Mouse (Mus musculus): Measurements from ENCODE around the gene Arhgap42.

The Arhgap42 gene

GRCm38 (mm10) chr9:9238438-9239391 lies at the start of gene Arhgap42:
Gene Arhgap42, minus strand, starts transcription at chr9:9239101.
- peak; percentile 0 for DNase-seq

GRCm38 (mm10) chr9:9288140-9288539 lies 49.2 kb upstream of the Arhgap42 start:
- DNase-seq, result no peak

GRCm38 (mm10) chr9:9269305-9269704 lies 30.4 kb upstream of the Arhgap42 start:
- no peak for DNase-seq

- no peak for DNase-seq
Measured at GRCm38 (mm10) chr9:9267606-9268601, 29.0 kb upstream of the Arhgap42 start.

- no peak for DNase-seq
Measured at GRCm38 (mm10) chr9:9263543-9263942, 24.6 kb upstream of the Arhgap42 start.

GRCm38 (mm10) chr9:9262479-9262878 lies 23.6 kb upstream of the Arhgap42 start:
- no peak for DNase-seq

GRCm38 (mm10) chr9:9254764-9255163 lies 15.9 kb upstream of the Arhgap42 start:
- no peak for DNase-seq

- no peak for DNase-seq
Measured at GRCm38 (mm10) chr9:9248529-9248928, 9.6 kb upstream of the Arhgap42 start.

GRCm38 (mm10) chr9:9245994-9246393 lies 7.1 kb upstream of the Arhgap42 start:
- DNase-seq, result no peak

GRCm38 (mm10) chr9:9243834-9244233 lies 4.9 kb upstream of the Arhgap42 start:
- DNase-seq, result no peak

GRCm38 (mm10) chr9:9241202-9241795 lies 2.4 kb upstream of the Arhgap42 start:
- no peak for DNase-seq

- DNase-seq, result no peak
Measured at GRCm38 (mm10) chr9:9237511-9237910, 1.4 kb downstream of the Arhgap42 start.

GRCm38 (mm10) chr9:9229662-9230061 lies 9.2 kb downstream of the Arhgap42 start:
- no peak for DNase-seq

GRCm38 (mm10) chr9:9224837-9225236 lies 14.1 kb downstream of the Arhgap42 start:
- DNase-seq, result no peak

- DNase-seq, result no peak
Measured at GRCm38 (mm10) chr9:9223384-9223783, 15.5 kb downstream of the Arhgap42 start.

- no peak for DNase-seq
Measured at GRCm38 (mm10) chr9:9221950-9222486, 16.9 kb downstream of the Arhgap42 start.

- no peak for DNase-seq
Measured at GRCm38 (mm10) chr9:9221185-9221584, 17.7 kb downstream of the Arhgap42 start.

- DNase-seq, result no peak
Measured at GRCm38 (mm10) chr9:9218301-9218700, 20.6 kb downstream of the Arhgap42 start.

GRCm38 (mm10) chr9:9214849-9215248 lies 24.1 kb downstream of the Arhgap42 start:
- DNase-seq, result no peak

GRCm38 (mm10) chr9:9214296-9214695 lies 24.6 kb downstream of the Arhgap42 start:
- DNase-seq, result no peak

GRCm38 (mm10) chr9:9211411-9212087 lies 27.4 kb downstream of the Arhgap42 start:
- no peak for DNase-seq

GRCm38 (mm10) chr9:9210464-9210863 lies 28.4 kb downstream of the Arhgap42 start:
- no peak for DNase-seq

All from cerebellum, adult 11 months (tissue).